Mouse (Mus musculus): ENCODE results near the gene Cct2. TPM values are rescaled to one million over a fixed set of nuclear protein-coding genes. Genes with fewer than 3 reads are reported as not detected.

Gene Cct2
- polyA plus RNA-seq (2015; fragmentation: Nextera tagmentation; extraction: Ambion mirVana) = 244 and 245 TPM in 2 replicates

GRCm38 (mm10) chr10:117063254-117064021, at the start of gene Cct2:
Gene Cct2 (minus strand): TSS chr10:117063814.
- peaks cover 4% of the 10 kb centered on the region for H3K4me1 ChIP-seq (ENCODE audit: control insufficient read depth, insufficient read depth, low read depth, low read length)
- ATAC-seq = peak; percentile 93
- H3K27ac ChIP-seq (ENCODE audit: low read depth, low read length) = peak within 1 kb of the TSS; percentile 78
- no peaks in the 10 kb centered on the region for H3K27me3 ChIP-seq (replicated peaks; ENCODE audit: control insufficient read depth, insufficient read depth, low read length)
- no peaks in the 10 kb centered on the region for H3K9me3 ChIP-seq (ENCODE audit: control insufficient read depth, low read length)
- under 1% methylated on average over 61 of the region's 68 CpGs for WGBS
- H3K36me3 ChIP-seq (ENCODE audit: control insufficient read depth, insufficient read depth, low read length) = peaks cover 32% of the 10 kb centered on the region
- peak within 1 kb of the TSS; percentile 64 for H3K4me2 ChIP-seq (ENCODE audit: low read length)
- H3K4me3 ChIP-seq (ENCODE audit: low read length) = peak within 1 kb of the TSS; percentile 73
- peak within 1 kb of the TSS; percentile 76 for H3K9ac ChIP-seq (ENCODE audit: low read depth, low read length)

- H3K27me3 ChIP-seq (replicated peaks; ENCODE audit: control insufficient read depth, insufficient read depth, low read length) = no peaks in the 10 kb centered on the region
- no peak overlapping the region for H3K4me3 ChIP-seq (ENCODE audit: low read length)
- ATAC-seq = no peak
- H3K4me2 ChIP-seq (ENCODE audit: low read length) = no peak overlapping the region
- H3K36me3 ChIP-seq (ENCODE audit: control insufficient read depth, insufficient read depth, low read length) = no peaks in the 10 kb centered on the region
- no peak overlapping the region for H3K27ac ChIP-seq (ENCODE audit: low read depth, low read length)
- no peak overlapping the region for H3K9ac ChIP-seq (ENCODE audit: low read depth, low read length)
- no peaks in the 10 kb centered on the region for H3K9me3 ChIP-seq (ENCODE audit: control insufficient read depth, low read length)
- peaks cover 9% of the 10 kb centered on the region; the same call in 1 of the 2 replicates for H3K4me1 ChIP-seq (ENCODE audit: control insufficient read depth, insufficient read depth, low read depth, low read length)
- 50% methylated on average over 2 of the region's 2 CpGs for WGBS
Observed at GRCm38 (mm10) chr10:117112545-117112944, 48.9 kb upstream of the Cct2 start.

- Histone ChIP-seq H3K4me3 (ENCODE audit: low read length) (no peak overlapping the region), H3K4me2 (ENCODE audit: low read length) (no peak overlapping the region), H3K9ac (ENCODE audit: low read depth, low read length) (no peak overlapping the region), H3K27me3 (replicated peaks; ENCODE audit: control insufficient read depth, insufficient read depth, low read length) (no peaks in the 10 kb centered on the region), H3K9me3 (ENCODE audit: control insufficient read depth, low read length) (no peaks in the 10 kb centered on the region), H3K36me3 (ENCODE audit: control insufficient read depth, insufficient read depth, low read length) (no peaks in the 10 kb centered on the region), H3K27ac (ENCODE audit: low read depth, low read length) (no peak overlapping the region), H3K4me1 (ENCODE audit: control insufficient read depth, insufficient read depth, low read depth, low read length) (peaks cover 9% of the 10 kb centered on the region; the same call in 1 of the 2 replicates)
- WGBS = 54% methylated on average over 7 of the region's 7 CpGs
- ATAC-seq = peak; percentile 19; the same call in 1 of the 2 replicates
Observed at GRCm38 (mm10) chr10:117111455-117111854, 47.8 kb upstream of the Cct2 start.

GRCm38 (mm10) chr10:117110271-117110670, 46.7 kb upstream of the Cct2 start:
- no peak overlapping the region for H3K9ac ChIP-seq (ENCODE audit: low read depth, low read length)
- WGBS = 73% methylated on average over 3 of the region's 3 CpGs
- H3K36me3 ChIP-seq (ENCODE audit: control insufficient read depth, insufficient read depth, low read length) = no peaks in the 10 kb centered on the region
- H3K27me3 ChIP-seq (replicated peaks; ENCODE audit: control insufficient read depth, insufficient read depth, low read length) = no peaks in the 10 kb centered on the region
- no peak overlapping the region for H3K4me3 ChIP-seq (ENCODE audit: low read length)
- H3K27ac ChIP-seq (ENCODE audit: low read depth, low read length) = no peak overlapping the region
- H3K4me1 ChIP-seq (ENCODE audit: control insufficient read depth, insufficient read depth, low read depth, low read length) = peaks cover 9% of the 10 kb centered on the region; the same call in 1 of the 2 replicates
- H3K4me2 ChIP-seq (ENCODE audit: low read length) = no peak overlapping the region
- no peak for ATAC-seq
- no peaks in the 10 kb centered on the region for H3K9me3 ChIP-seq (ENCODE audit: control insufficient read depth, low read length)

GRCm38 (mm10) chr10:117106686-117107085, 43.1 kb upstream of the Cct2 start:
- Histone ChIP-seq H3K36me3 (ENCODE audit: control insufficient read depth, insufficient read depth, low read length) (no peaks in the 10 kb centered on the region), H3K27me3 (replicated peaks; ENCODE audit: control insufficient read depth, insufficient read depth, low read length) (no peaks in the 10 kb centered on the region), H3K27ac (ENCODE audit: low read depth, low read length) (no peak overlapping the region), H3K4me1 (ENCODE audit: control insufficient read depth, insufficient read depth, low read depth, low read length) (peaks cover 4% of the 10 kb centered on the region; the same call in 1 of the 2 replicates), H3K9ac (ENCODE audit: low read depth, low read length) (no peak overlapping the region), H3K4me2 (ENCODE audit: low read length) (no peak overlapping the region), H3K4me3 (ENCODE audit: low read length) (no peak overlapping the region), H3K9me3 (ENCODE audit: control insufficient read depth, low read length) (no peaks in the 10 kb centered on the region)
- no peak for ATAC-seq
- WGBS = 22% methylated on average over 3 of the region's 3 CpGs

- ATAC-seq = no peak; the same call in 1 of the 2 replicates
- Histone ChIP-seq H3K4me2 (ENCODE audit: low read length) (no peak overlapping the region), H3K9ac (ENCODE audit: low read depth, low read length) (no peak overlapping the region), H3K27me3 (replicated peaks; ENCODE audit: control insufficient read depth, insufficient read depth, low read length) (no peaks in the 10 kb centered on the region), H3K9me3 (ENCODE audit: control insufficient read depth, low read length) (no peaks in the 10 kb centered on the region), H3K4me1 (ENCODE audit: control insufficient read depth, insufficient read depth, low read depth, low read length) (peaks cover 4% of the 10 kb centered on the region; the same call in 1 of the 2 replicates), H3K4me3 (ENCODE audit: low read length) (no peak overlapping the region), H3K27ac (ENCODE audit: low read depth, low read length) (no peak overlapping the region), H3K36me3 (ENCODE audit: control insufficient read depth, insufficient read depth, low read length) (no peaks in the 10 kb centered on the region)
- WGBS = 13% methylated on average over 4 of the region's 4 CpGs
Observed at GRCm38 (mm10) chr10:117106244-117106643, 42.6 kb upstream of the Cct2 start.

DNA sequence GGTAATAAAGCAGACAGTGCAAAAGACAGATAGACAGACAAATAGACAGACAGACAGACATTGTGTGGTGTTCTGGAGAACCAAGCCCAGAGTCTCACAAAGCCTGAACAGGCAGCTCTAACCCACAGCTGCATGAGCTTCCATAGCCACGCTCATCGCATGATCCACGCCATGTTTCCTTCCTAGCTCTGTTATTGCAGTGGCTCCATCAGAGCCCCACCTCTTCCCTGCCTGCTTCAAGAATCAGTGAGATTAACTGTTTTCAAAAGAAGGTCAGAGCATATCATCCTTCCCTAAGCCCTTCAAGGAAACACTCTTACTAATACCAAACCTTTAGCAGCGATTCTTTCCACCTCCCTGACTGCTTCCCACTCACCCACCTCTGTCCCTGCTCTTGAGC, 41.4 kb upstream of the Cct2 start:
- no peak overlapping the region for H3K4me2 ChIP-seq (ENCODE audit: low read length)
- 79% methylated on average over 4 of the region's 4 CpGs for WGBS
- ATAC-seq = no peak
- H3K9me3 ChIP-seq (ENCODE audit: control insufficient read depth, low read length) = no peaks in the 10 kb centered on the region
- no peaks in the 10 kb centered on the region for H3K36me3 ChIP-seq (ENCODE audit: control insufficient read depth, insufficient read depth, low read length)
- no peak overlapping the region for H3K27ac ChIP-seq (ENCODE audit: low read depth, low read length)
- no peak overlapping the region for H3K4me3 ChIP-seq (ENCODE audit: low read length)
- no peaks in the 10 kb centered on the region for H3K27me3 ChIP-seq (replicated peaks; ENCODE audit: control insufficient read depth, insufficient read depth, low read length)
- peaks cover 2% of the 10 kb centered on the region; the same call in 1 of the 2 replicates for H3K4me1 ChIP-seq (ENCODE audit: control insufficient read depth, insufficient read depth, low read depth, low read length)
- no peak overlapping the region for H3K9ac ChIP-seq (ENCODE audit: low read depth, low read length)

- no peak overlapping the region for H3K4me3 ChIP-seq (ENCODE audit: low read length)
- ATAC-seq = no peak
Observed at GRCm38 (mm10) chr10:117103854-117104598, 40.4 kb upstream of the Cct2 start.

DNA sequence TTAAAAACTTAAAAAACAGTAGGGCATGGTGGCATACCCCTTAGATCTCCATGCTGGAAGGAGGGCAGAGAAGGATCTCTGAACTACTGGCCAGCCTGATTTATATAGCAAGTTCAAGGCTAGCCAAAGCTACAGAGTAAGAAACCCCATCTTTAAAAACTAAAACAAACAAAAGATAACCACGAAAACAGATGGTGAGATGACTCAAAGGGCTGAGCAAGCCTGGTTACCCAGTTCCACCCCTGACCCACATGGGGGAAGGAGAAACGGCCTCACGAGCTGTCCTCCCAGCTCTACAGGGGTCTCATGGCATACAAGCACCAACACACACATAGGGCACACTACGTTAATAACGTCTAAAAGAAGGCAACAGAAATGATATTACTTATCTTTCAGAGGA, 36.6 kb upstream of the Cct2 start:
- no peak overlapping the region for H3K27ac ChIP-seq (ENCODE audit: low read depth, low read length)
- H3K4me3 ChIP-seq (ENCODE audit: low read length) = no peak overlapping the region
- H3K4me1 ChIP-seq (ENCODE audit: control insufficient read depth, insufficient read depth, low read depth, low read length) = peaks cover under 1% of the 10 kb centered on the region; the same call in 1 of the 2 replicates
- H3K36me3 ChIP-seq (ENCODE audit: control insufficient read depth, insufficient read depth, low read length) = no peaks in the 10 kb centered on the region
- no peaks in the 10 kb centered on the region for H3K27me3 ChIP-seq (replicated peaks; ENCODE audit: control insufficient read depth, insufficient read depth, low read length)
- WGBS = 79% methylated on average over 5 of the region's 5 CpGs
- no peak for ATAC-seq
- H3K9ac ChIP-seq (ENCODE audit: low read depth, low read length) = no peak overlapping the region
- no peak overlapping the region for H3K4me2 ChIP-seq (ENCODE audit: low read length)
- no peaks in the 10 kb centered on the region for H3K9me3 ChIP-seq (ENCODE audit: control insufficient read depth, low read length)

More at GRCm38 (mm10) chr10:117103854-117104598, 40.4 kb upstream of the Cct2 start:
- H3K4me2 ChIP-seq (ENCODE audit: low read length) = no peak overlapping the region
- H3K27ac ChIP-seq (ENCODE audit: low read depth, low read length) = no peak overlapping the region
- no peaks in the 10 kb centered on the region for H3K27me3 ChIP-seq (replicated peaks; ENCODE audit: control insufficient read depth, insufficient read depth, low read length)
- H3K36me3 ChIP-seq (ENCODE audit: control insufficient read depth, insufficient read depth, low read length) = no peaks in the 10 kb centered on the region
- H3K9ac ChIP-seq (ENCODE audit: low read depth, low read length) = no peak overlapping the region
- no peaks in the 10 kb centered on the region for H3K9me3 ChIP-seq (ENCODE audit: control insufficient read depth, low read length)
- no peaks in the 10 kb centered on the region for H3K4me1 ChIP-seq (ENCODE audit: control insufficient read depth, insufficient read depth, low read depth, low read length)

Measured in hindbrain, embryonic 16.5 days (tissue).